Mouse (Mus musculus) megakaryocyte, embryonic 14.5 days (primary cell): ENCODE measurements around the gene Ell.

Source experiments
- FLI1 ChIP-seq: IDR thresholded peaks from 2 replicates; pipeline ENCODE4 v1.6.1; 2012; ENCODE audit warnings: low read length, inconsistent platforms, mixed read lengths
- GATA1 ChIP-seq: IDR thresholded peaks from 3 replicates; pipeline ENCODE4 v1.6.1; 2012; ENCODE audit warnings: mixed read lengths, low read length, inconsistent platforms, borderline replicate concordance

- no peak for TF ChIP-seq GATA1
- TF ChIP-seq FLI1, result no peak
Observed at GRCm38 (mm10) chr8:70608749-70609367, 69.6 kb downstream of the Ell start, which contains the start of gene Ssbp4.
